12 mouse cellular contexts compared by ENCODE assay signal in genomic region chr12:56519738-56520191, GRCm38 (mm10). TPM values are rescaled to one million over a fixed set of nuclear protein-coding genes. Genes with fewer than 3 reads are reported as not detected.
DNase-seq lines count a peak whose midpoint lies in the region; ATAC-seq and TF ChIP-seq lines count a peak whose summit lies in the region.
"Had no signal": no experiment of that assay in that cellular context is flagged by ENCODE, and none has a peak within 500 bp of the region (broad histone marks: within the 10 kb centered on the region; RNA-seq: fewer than 3 reads in every experiment).

No protein-coding gene starts in this region.

- TF ChIP-seq POLR2A in kidney, adult 2 months (IDR thresholded peaks at IDR 0.05; ENCODE audit: low read depth, low read length), result no peak

- WGBS in kidney, postnatal 0 days, result under 1% methylated on average over 30 of the region's 30 CpGs
- WGBS in kidney, adult 2 months, result 3% methylated on average over 30 of the region's 30 CpGs
- WGBS in embryonic facial prominence, embryonic 13.5 days, result under 1% methylated on average over 30 of the region's 30 CpGs
- under 1% methylated on average over 30 of the region's 30 CpGs for WGBS in hindbrain, embryonic 12.5 days
- under 1% methylated on average over 30 of the region's 30 CpGs for WGBS in midbrain, embryonic 12.5 days

- TF ChIP-seq CTCF in kidney, postnatal 0 days (IDR thresholded peaks at IDR 0.05; ENCODE audit: low read depth), result no peak
- no peak for TF ChIP-seq CTCF in kidney, adult 2 months (conservative IDR thresholded peaks at IDR 0.05; ENCODE audit: insufficient read depth, insufficient read length, low read depth, low read length)

- no peaks in the 10 kb centered on the region for H3K9me3 ChIP-seq in kidney, postnatal 0 days (replicated peaks; ENCODE audit: low read length)
- H3K9me3 ChIP-seq in embryonic facial prominence, embryonic 13.5 days, result no peaks in the 10 kb centered on the region
- no peaks in the 10 kb centered on the region for H3K9me3 ChIP-seq in hindbrain, embryonic 12.5 days (replicated peaks)
- H3K9me3 ChIP-seq in midbrain, embryonic 12.5 days, result no peaks in the 10 kb centered on the region

- no peaks in the 10 kb centered on the region; the same call in 1 of the 2 replicates for H3K4me1 ChIP-seq in kidney, postnatal 0 days (replicated peaks; ENCODE audit: insufficient read depth, low read length)
- no peaks in the 10 kb centered on the region for H3K4me1 ChIP-seq in kidney, adult 2 months (ENCODE audit: control insufficient read depth, insufficient read depth, low read length)
- H3K4me1 ChIP-seq in embryonic facial prominence, embryonic 13.5 days, result peaks cover 9% of the 10 kb centered on the region; the same call in 1 of the 2 replicates
- 0 out of 2 replicates have a peak, but pooled peaks cover 3% of the 10 kb centered on the region for H3K4me1 ChIP-seq in hindbrain, embryonic 12.5 days
- H3K4me1 ChIP-seq in midbrain, embryonic 12.5 days, result 0 out of 2 replicates have a peak, but pooled peaks cover 6% of the 10 kb centered on the region

- no peak overlapping the region for H3K4me2 ChIP-seq in kidney, postnatal 0 days (ENCODE audit: low read length)
- peak overlapping the region; percentile 27; the same call in 1 of the 2 replicates for H3K4me2 ChIP-seq in embryonic facial prominence, embryonic 13.5 days
- no peak overlapping the region; the same call in 1 of the 2 replicates for H3K4me2 ChIP-seq in hindbrain, embryonic 12.5 days (replicated peaks)
- peak overlapping the region; percentile 36 for H3K4me2 ChIP-seq in midbrain, embryonic 12.5 days (replicated peaks)

- no peaks in the 10 kb centered on the region for H3K36me3 ChIP-seq in kidney, postnatal 0 days (ENCODE audit: insufficient read depth, low read length)
- H3K36me3 ChIP-seq in kidney, adult 2 months (ENCODE audit: control insufficient read depth, insufficient read depth, low read length), result no peaks in the 10 kb centered on the region
- no peaks in the 10 kb centered on the region for H3K36me3 ChIP-seq in embryonic facial prominence, embryonic 13.5 days
- H3K36me3 ChIP-seq in hindbrain, embryonic 12.5 days, result no peaks in the 10 kb centered on the region
- no peaks in the 10 kb centered on the region for H3K36me3 ChIP-seq in midbrain, embryonic 12.5 days

- no peak overlapping the region for H3K27ac ChIP-seq in kidney, postnatal 0 days
- no peak overlapping the region for H3K27ac ChIP-seq in kidney, adult 2 months (ENCODE audit: insufficient read depth, low read depth, low read length)
- no peak overlapping the region for H3K27ac ChIP-seq in embryonic facial prominence, embryonic 13.5 days
- H3K27ac ChIP-seq in hindbrain, embryonic 12.5 days, result no peak overlapping the region
- H3K27ac ChIP-seq in midbrain, embryonic 12.5 days (replicated peaks), result peak overlapping the region; percentile 25; the same call in 1 of the 2 replicates
- H3K27ac ChIP-seq: macrophage had no signal

- peaks cover 76% of the 10 kb centered on the region for H3K27me3 ChIP-seq in kidney, postnatal 0 days (ENCODE audit: insufficient read depth, low read length)
- H3K27me3 ChIP-seq in kidney, adult 2 months (replicated peaks; ENCODE audit: control insufficient read depth, insufficient read depth, low read length), result peaks cover 12% of the 10 kb centered on the region
- H3K27me3 ChIP-seq in embryonic facial prominence, embryonic 13.5 days, result peaks cover 90% of the 10 kb centered on the region
- H3K27me3 ChIP-seq in hindbrain, embryonic 12.5 days, result peaks cover 92% of the 10 kb centered on the region
- peaks cover 87% of the 10 kb centered on the region for H3K27me3 ChIP-seq in midbrain, embryonic 12.5 days

- no peak overlapping the region for H3K9ac ChIP-seq in kidney, postnatal 0 days (ENCODE audit: low read depth, low read length)
- H3K9ac ChIP-seq in embryonic facial prominence, embryonic 13.5 days, result no peak overlapping the region
- no peak overlapping the region for H3K9ac ChIP-seq in hindbrain, embryonic 12.5 days
- H3K9ac ChIP-seq in midbrain, embryonic 12.5 days (replicated peaks), result no peak overlapping the region

- peak; percentile 33 for ATAC-seq in kidney, postnatal 0 days (replicated peaks; ENCODE audit: low FRiP score, low read depth)
- ATAC-seq in embryonic facial prominence, embryonic 13.5 days (ENCODE audit: insufficient number of reproducible peaks, insufficient read depth, low FRiP score, low TSS enrichment, low read depth), result no peak
- no peak for ATAC-seq in hindbrain, embryonic 12.5 days (ENCODE audit: low FRiP score)
- peak; percentile 45 for ATAC-seq in midbrain, embryonic 12.5 days (ENCODE audit: low FRiP score, low read depth)

- 0 out of 2 replicates have a peak overlapping the region, but pooled peaks have one; percentile 5 for H3K4me3 ChIP-seq in kidney, postnatal 0 days (replicated peaks; ENCODE audit: low read depth, low read length)
- H3K4me3 ChIP-seq in kidney, adult 2 months (ENCODE audit: insufficient read depth, low read depth, low read length), result no peak overlapping the region
- H3K4me3 ChIP-seq in embryonic facial prominence, embryonic 13.5 days, result peak overlapping the region; percentile 9; the same call in 1 of the 2 replicates
- peak overlapping the region; percentile 4; the same call in 1 of the 2 replicates for H3K4me3 ChIP-seq in hindbrain, embryonic 12.5 days
- H3K4me3 ChIP-seq in midbrain, embryonic 12.5 days, result 0 out of 2 replicates have a peak overlapping the region, but pooled peaks have one; percentile 17
- H3K4me3 ChIP-seq: erythroblast, embryonic 14.5 days had no signal

- DNase-seq in kidney, postnatal 0 days (ENCODE audit: low spot score), result no peak
- no peak for DNase-seq in kidney, adult 2 months
- no peak for DNase-seq in right cerebral cortex, postnatal 25 days
- no peak for DNase-seq in gastrocnemius, postnatal 10 days
- DNase-seq in ovary, postnatal 14 days (ENCODE audit: low spot score), result no peak
- DNase-seq: heart, postnatal 36 days had no signal

RNA-seq across cellular contexts. Expression of gene Nkx2-1, which starts 16.9 kb away (rescaled TPM):
- polyA plus RNA-seq in kidney, postnatal 0 days (2015; fragmentation: Nextera tagmentation; extraction: Ambion mirVana), result not detected in 2 replicates
- polyA plus RNA-seq in kidney, adult 2 months (2012; rRNA removed), result not detected in 2 replicates
- polyA plus RNA-seq in embryonic facial prominence, embryonic 13.5 days (2015; fragmentation: Nextera tagmentation; extraction: Ambion mirVana), result 0.15 TPM in 1 of 2 replicates, not detected in the other
- polyA plus RNA-seq in hindbrain, embryonic 12.5 days (2016; fragmentation: Nextera tagmentation; extraction: Ambion mirVana), result 0.12 and 1.7 TPM in 2 replicates
- polyA plus RNA-seq in midbrain, embryonic 12.5 days (2016; fragmentation: Nextera tagmentation; extraction: Ambion mirVana), result 5.2 and 9.3 TPM in 2 replicates
- total RNA-seq in gastrocnemius, postnatal 10 days (2021), result not detected
- total RNA-seq: heart, postnatal 36 days had no signal
- polyA plus RNA-seq: erythroblast, embryonic 14.5 days; macrophage; stomach, embryonic 14.5 days had no signal

Comparison
In these comparisons a context has a peak if more than half of its experiments do, and no peak if none do; other contexts are left out.
1. ATAC-seq: peak in kidney, postnatal 0 days (single experiment) and midbrain, embryonic 12.5 days (single experiment); none in embryonic facial prominence, embryonic 13.5 days (single experiment) and hindbrain, embryonic 12.5 days (single experiment).
2. H3K4me2 ChIP-seq: peak in embryonic facial prominence, embryonic 13.5 days (single experiment) and midbrain, embryonic 12.5 days (single experiment); none in kidney, postnatal 0 days (single experiment) and hindbrain, embryonic 12.5 days (single experiment).